Mouse (Mus musculus): ENCODE results near the gene Acox3.

The Acox3 gene

DNA sequence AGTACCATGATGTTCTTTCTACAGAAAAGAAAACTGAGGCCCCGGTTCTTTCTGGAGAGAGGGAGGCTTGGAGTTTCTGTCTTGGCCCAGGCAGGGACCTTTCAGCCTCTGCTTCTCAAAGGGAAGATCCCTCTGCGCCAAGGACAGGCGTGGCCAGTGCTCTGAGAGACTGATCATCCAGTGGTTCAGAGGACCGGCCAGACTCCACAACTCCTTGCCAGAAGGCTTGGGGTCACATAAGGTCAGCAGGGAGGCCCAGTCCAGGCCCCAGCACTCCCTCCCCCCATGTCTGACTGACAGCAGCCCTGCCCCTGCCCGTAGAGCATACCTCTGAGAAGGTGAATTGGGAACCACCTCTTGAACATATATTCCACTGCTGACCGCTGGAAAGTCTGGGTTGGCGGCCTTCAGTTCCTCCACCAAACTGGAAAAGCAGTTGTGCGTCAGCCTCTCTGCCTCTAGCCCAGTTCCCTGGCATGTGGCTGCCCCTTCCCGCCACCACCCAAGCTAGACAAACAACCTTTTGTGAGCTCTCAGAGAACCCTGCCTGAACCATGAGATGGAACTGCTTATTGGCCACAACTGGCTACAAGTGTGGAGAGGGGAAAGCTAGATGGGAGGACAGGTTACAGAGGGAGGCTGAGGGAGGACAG lies 71.0 kb downstream of the Acox3 start:
- no peak for DNase-seq

DNA sequence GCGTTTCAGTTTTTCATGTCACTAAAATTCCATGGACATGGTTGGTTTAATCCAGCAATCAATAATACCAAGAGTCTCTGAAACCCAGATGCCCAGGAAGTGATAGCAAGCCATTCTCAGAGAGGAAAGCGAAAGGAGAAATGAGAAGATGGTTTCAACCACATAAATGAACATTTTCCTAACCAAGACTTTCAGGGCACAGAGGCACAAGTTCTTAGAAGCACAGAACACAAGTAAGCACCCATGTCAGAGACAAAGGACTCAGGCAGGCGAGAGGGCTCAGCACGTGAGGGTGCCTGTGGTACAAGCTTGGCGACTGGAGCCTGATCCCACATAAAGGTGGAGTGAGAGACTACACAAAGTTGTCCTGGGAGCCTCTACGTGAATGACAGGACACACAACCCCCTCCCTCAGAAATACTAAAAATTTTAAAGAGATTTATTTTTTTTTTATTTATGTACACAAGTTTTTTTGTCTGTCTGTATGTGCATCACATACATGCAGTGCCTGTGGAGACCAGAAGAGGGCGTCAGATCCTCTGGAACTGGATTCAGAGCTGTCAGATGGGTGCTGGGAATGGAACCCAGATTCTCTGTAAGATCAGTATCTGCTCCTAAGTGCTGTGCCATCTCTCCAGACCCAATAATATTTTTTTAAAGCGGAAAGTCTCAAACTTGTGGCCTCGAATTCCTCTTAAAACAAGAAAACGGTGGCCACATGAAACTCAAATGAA lies 73.1 kb downstream of the Acox3 start:
- no peak for DNase-seq

DNA sequence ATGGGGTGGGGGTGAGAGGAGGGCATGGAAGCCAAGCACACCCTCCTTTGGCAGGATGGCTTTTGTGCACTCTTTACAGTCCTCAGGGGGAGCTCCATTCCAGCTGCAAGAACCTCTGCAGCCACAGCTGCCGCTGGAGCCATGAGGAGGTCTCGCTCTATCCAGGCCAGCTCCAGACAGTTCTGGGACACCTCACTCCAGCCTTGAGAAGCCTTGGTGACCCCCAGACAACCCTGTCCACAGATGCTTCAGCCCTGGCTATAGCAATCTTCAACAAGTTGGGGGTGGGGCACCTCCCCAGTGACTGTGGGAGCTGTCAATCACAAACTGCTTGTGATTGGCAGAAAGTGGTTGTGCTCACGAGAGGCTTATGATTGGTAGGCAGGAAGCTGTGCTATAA lies 76.7 kb downstream of the Acox3 start:
- no peak for DNase-seq

DNA sequence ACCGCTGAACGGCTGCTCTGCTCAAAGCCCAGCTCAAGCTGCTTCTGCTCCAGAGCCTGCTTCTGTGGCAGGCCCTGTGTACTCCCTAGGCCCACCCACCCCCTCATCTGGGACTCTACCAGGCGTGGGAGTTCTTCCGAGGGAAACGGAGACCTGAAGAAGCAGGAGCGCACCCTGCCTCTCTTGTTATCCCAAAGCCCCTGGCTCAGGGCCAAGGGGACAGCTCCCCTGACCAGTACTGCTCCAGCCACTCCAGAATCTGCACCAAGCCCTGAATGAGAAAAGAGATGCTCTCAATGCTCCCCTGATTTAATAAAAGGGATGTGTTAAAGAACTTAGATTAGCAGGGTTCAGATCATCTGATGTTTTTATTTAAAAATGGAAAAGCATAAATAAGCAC lies 78.4 kb downstream of the Acox3 start:
- DNase-seq, result no peak

DNA sequence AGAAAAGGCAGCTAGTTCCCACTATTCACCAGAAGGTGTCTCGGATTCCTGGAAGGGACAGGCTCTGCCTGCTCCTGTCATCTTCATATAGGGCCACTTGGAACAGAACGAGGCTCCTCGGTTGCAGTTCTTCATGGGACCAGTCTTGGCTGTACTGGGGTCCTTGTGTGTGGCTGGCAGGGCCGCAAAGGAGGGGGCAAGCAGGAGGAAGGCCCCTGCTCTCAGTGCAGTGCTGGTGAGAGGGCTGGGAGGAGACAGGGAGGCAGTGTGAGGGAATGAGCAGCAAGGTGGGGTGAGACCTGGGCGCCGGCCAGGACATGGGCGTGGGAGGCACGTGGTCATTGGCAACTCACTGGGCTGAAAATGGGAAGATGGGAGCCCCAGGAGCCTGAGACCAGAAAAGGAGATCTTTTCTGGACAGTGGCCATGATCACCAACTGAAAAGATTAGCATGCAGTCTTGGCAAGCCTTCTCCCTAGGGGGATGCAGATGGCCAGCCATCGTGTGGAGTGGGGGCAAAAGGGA lies 79.2 kb downstream of the Acox3 start:
- DNase-seq, result no peak

All from cerebellum, postnatal 36 days (tissue).